Mouse (Mus musculus) liver, embryonic 14.5 days (tissue): Measurements from ENCODE around the gene Kif6.

Experiments
- CTCF ChIP-seq: IDR thresholded peaks from 2 replicates; pipeline ENCODE4 v1.5.1; 2016; ENCODE audit warnings: antibody characterized with exemption, low read depth, control low read depth
- EP300 ChIP-seq: IDR thresholded peaks from 2 replicates; pipeline ENCODE4 v1.6.1; 2016; ENCODE audit warnings: antibody characterized with exemption, low read depth

DNA sequence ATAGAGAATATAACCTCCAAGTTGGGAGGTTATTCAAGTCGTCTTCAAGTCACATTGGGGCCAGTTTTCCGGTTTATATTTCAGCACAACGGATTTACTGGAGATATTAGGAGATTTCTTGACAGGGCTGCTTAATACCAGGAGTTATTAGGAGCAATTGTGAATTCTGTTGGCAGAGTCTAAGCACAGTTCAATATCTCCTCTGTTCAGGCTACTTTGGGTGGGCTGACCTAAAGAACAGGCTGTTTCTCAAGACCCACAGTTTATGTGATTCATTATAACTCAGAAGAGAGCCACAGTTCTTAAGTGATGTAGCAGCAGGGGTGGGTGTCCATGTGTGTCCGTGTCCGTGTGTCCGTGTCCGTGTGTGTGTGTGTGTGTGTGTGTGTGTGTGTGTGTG lies 34.5 kb downstream of the Kif6 start:
- no peak for TF ChIP-seq CTCF
- TF ChIP-seq EP300: no peak
